In genomic region chr14:25557014-25557413, GRCm38 (mm10) we compare ENCODE assay signal across 10 mouse cellular contexts.
A peak's percentile ranks its signal among the peaks of the same experiment; 100 is the strongest.
DNase-seq lines count a peak whose midpoint lies in the region; ATAC-seq lines count a peak whose summit lies in the region.
"Had no signal": no experiment of that assay in that cellular context is flagged by ENCODE, and none has a peak within 500 bp of the region (broad histone marks: within the 10 kb centered on the region; RNA-seq: fewer than 3 reads in every experiment).

No protein-coding gene starts in this region.

- peak overlapping the region; percentile 25; the same call in 1 of the 2 replicates for H3K9ac ChIP-seq in heart, embryonic 14.5 days (ENCODE audit: low read length)
- H3K9ac ChIP-seq in embryonic facial prominence, embryonic 13.5 days: no peak overlapping the region
- no peak overlapping the region for H3K9ac ChIP-seq in intestine, embryonic 15.5 days
- no peak overlapping the region for H3K9ac ChIP-seq in midbrain, embryonic 12.5 days (replicated peaks)

- H3K27ac ChIP-seq in heart, embryonic 14.5 days (replicated peaks in 1 of 2; ENCODE audit: control insufficient read depth in 1 of 2, insufficient read depth in 1 of 2, low read depth in 2 of 2, low read length in 2 of 2): peak overlapping the region; percentile 10 to 69; a peak in 3 of 4 replicates
- H3K27ac ChIP-seq in embryonic facial prominence, embryonic 13.5 days: peak overlapping the region; percentile 62
- H3K27ac ChIP-seq in intestine, embryonic 15.5 days: peak overlapping the region; percentile 33; the same call in 1 of the 2 replicates
- peak overlapping the region; percentile 68 for H3K27ac ChIP-seq in midbrain, embryonic 12.5 days (replicated peaks)

- no peak for DNase-seq in heart, adult 8-10 months (ENCODE audit: low spot score)
- no peak for DNase-seq in urinary bladder, adult 18-20 months (ENCODE audit: low spot score in 2 of 2)
- DNase-seq in thymus, adult 18-20 months: no peak
- DNase-seq in adrenal gland, postnatal 4 days (ENCODE audit: low spot score in 2 of 2): no peak

- no peak overlapping the region for H3K4me3 ChIP-seq in heart, embryonic 14.5 days (ENCODE audit: control insufficient read depth in 1 of 2, insufficient read depth in 1 of 2, low read depth in 1 of 2, low read length in 2 of 2)
- no peak overlapping the region for H3K4me3 ChIP-seq in embryonic facial prominence, embryonic 13.5 days
- no peak overlapping the region for H3K4me3 ChIP-seq in intestine, embryonic 15.5 days (replicated peaks)
- H3K4me3 ChIP-seq in midbrain, embryonic 12.5 days: no peak overlapping the region
- H3K4me3 ChIP-seq: myocyte had no signal

- no peaks in the 10 kb centered on the region for H3K9me3 ChIP-seq in heart, embryonic 14.5 days (ENCODE audit: control insufficient read depth, low read length)
- no peaks in the 10 kb centered on the region for H3K9me3 ChIP-seq in embryonic facial prominence, embryonic 13.5 days
- H3K9me3 ChIP-seq in intestine, embryonic 15.5 days: no peaks in the 10 kb centered on the region
- no peaks in the 10 kb centered on the region for H3K9me3 ChIP-seq in midbrain, embryonic 12.5 days

- H3K4me2 ChIP-seq in heart, embryonic 14.5 days (ENCODE audit: low read length): no peak overlapping the region
- H3K4me2 ChIP-seq in embryonic facial prominence, embryonic 13.5 days: no peak overlapping the region
- no peak overlapping the region for H3K4me2 ChIP-seq in intestine, embryonic 15.5 days (replicated peaks)
- H3K4me2 ChIP-seq in midbrain, embryonic 12.5 days (replicated peaks): no peak overlapping the region

- 49% methylated on average over 8 of the region's 8 CpGs for WGBS in heart, embryonic 14.5 days
- 29% methylated on average over 8 of the region's 8 CpGs for WGBS in embryonic facial prominence, embryonic 13.5 days
- WGBS in intestine, embryonic 15.5 days: 18% methylated on average over 8 of the region's 8 CpGs
- 34% methylated on average over 8 of the region's 8 CpGs for WGBS in midbrain, embryonic 12.5 days

- no peaks in the 10 kb centered on the region for H3K27me3 ChIP-seq in heart, embryonic 14.5 days (ENCODE audit: control insufficient read depth, insufficient read depth, low read length)
- H3K27me3 ChIP-seq in embryonic facial prominence, embryonic 13.5 days: no peaks in the 10 kb centered on the region
- no peaks in the 10 kb centered on the region for H3K27me3 ChIP-seq in intestine, embryonic 15.5 days (replicated peaks)
- H3K27me3 ChIP-seq in midbrain, embryonic 12.5 days: no peaks in the 10 kb centered on the region; the same call in 1 of the 2 replicates

- no peak for ATAC-seq in heart, embryonic 14.5 days (ENCODE audit: insufficient number of reproducible peaks, insufficient read depth, low FRiP score, low read depth)
- ATAC-seq in embryonic facial prominence, embryonic 13.5 days (ENCODE audit: insufficient number of reproducible peaks, insufficient read depth, low FRiP score, low TSS enrichment, low read depth): no peak
- no peak for ATAC-seq in intestine, embryonic 15.5 days
- ATAC-seq in midbrain, embryonic 12.5 days (ENCODE audit: low FRiP score, low read depth): no peak
- ATAC-seq: activated CD4-positive, CD25-positive, alpha-beta regulatory T cell, adult 4 months had no signal

- peaks cover 34 to 57% of the 10 kb centered on the region in 2 experiments for H3K4me1 ChIP-seq in heart, embryonic 14.5 days (ENCODE audit: control insufficient read depth in 2 of 2, insufficient read depth in 2 of 2, low read length in 2 of 2)
- peaks cover 68% of the 10 kb centered on the region for H3K4me1 ChIP-seq in embryonic facial prominence, embryonic 13.5 days
- peaks cover 44% of the 10 kb centered on the region for H3K4me1 ChIP-seq in intestine, embryonic 15.5 days (replicated peaks)
- H3K4me1 ChIP-seq in midbrain, embryonic 12.5 days: peaks cover 57% of the 10 kb centered on the region

- H3K36me3 ChIP-seq in heart, embryonic 14.5 days (ENCODE audit: control insufficient read depth, insufficient read depth, low read length): peaks cover 22% of the 10 kb centered on the region
- peaks cover 20% of the 10 kb centered on the region for H3K36me3 ChIP-seq in embryonic facial prominence, embryonic 13.5 days
- no peaks in the 10 kb centered on the region for H3K36me3 ChIP-seq in intestine, embryonic 15.5 days
- peaks cover 39% of the 10 kb centered on the region for H3K36me3 ChIP-seq in midbrain, embryonic 12.5 days
